Mouse (Mus musculus): ENCODE measurements around the gene AL732309.1.

DNA sequence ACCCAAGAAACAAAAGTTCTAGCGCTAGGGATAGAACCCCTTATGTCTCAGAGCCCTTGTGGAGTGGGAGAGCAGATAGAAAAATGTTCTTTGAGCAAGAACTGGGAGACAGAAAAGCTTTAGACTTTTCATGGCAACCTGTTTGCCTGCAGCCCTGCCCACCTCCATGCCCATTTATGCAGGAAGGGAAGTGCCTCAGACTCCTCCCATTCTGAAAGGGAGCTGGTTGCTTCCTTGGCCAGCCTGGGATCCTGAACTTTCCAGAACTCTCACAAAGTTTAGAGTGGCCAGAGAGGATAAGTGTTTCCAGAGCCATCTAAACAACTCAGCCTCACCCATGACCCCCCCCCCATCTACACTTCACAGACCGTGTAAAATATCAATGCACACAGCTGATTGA is 49.5 kb downstream of the AL732309.1 start:
- TF ChIP-seq POLR2A (IDR thresholded peaks at IDR 0.05; ENCODE audit: borderline replicate concordance, extremely low read depth, low read depth, low read length) (no peak), CTCF (IDR thresholded peaks at IDR 0.05; ENCODE audit: insufficient read depth, low read length) (no peak)

Measured in lung, adult 2 months (tissue).